Mouse (Mus musculus): ENCODE measurements around the gene Kcnk4. TPM values are rescaled to one million over a fixed set of nuclear protein-coding genes. Genes with fewer than 3 reads are reported as not detected.

The Kcnk4 gene
- total RNA-seq, 2 experiments from 2014 or later, result not detected

GRCm38 (mm10) chr19:6969665-6970381, 35.5 kb upstream of the Kcnk4 start:
- ATAC-seq (replicated peaks; ENCODE audit: low FRiP score, poor library complexity, severe bottlenecking), result peak; percentile 61

- no peak for ATAC-seq (replicated peaks; ENCODE audit: low FRiP score, poor library complexity, severe bottlenecking)
These were observed 35.0 kb upstream of the Kcnk4 start for GRCm38 (mm10) chr19:6969291-6969664.

- no peak for ATAC-seq (replicated peaks; ENCODE audit: low FRiP score, poor library complexity, severe bottlenecking)
These were observed 34.4 kb upstream of the Kcnk4 start for GRCm38 (mm10) chr19:6968491-6969271.

- no peak for ATAC-seq (replicated peaks; ENCODE audit: low FRiP score, poor library complexity, severe bottlenecking)
These were observed 22.1 kb upstream of the Kcnk4 start for GRCm38 (mm10) chr19:6956461-6956860.

- ATAC-seq (replicated peaks; ENCODE audit: low FRiP score, poor library complexity, severe bottlenecking), result no peak
These were observed 21.1 kb upstream of the Kcnk4 start for GRCm38 (mm10) chr19:6955424-6955823.

GRCm38 (mm10) chr19:6954046-6954445, 19.7 kb upstream of the Kcnk4 start:
- no peak for ATAC-seq (replicated peaks; ENCODE audit: low FRiP score, poor library complexity, severe bottlenecking)

- no peak for ATAC-seq (replicated peaks; ENCODE audit: low FRiP score, poor library complexity, severe bottlenecking)
These were observed 18.4 kb upstream of the Kcnk4 start for GRCm38 (mm10) chr19:6952712-6953037.

- ATAC-seq (replicated peaks; ENCODE audit: low FRiP score, poor library complexity, severe bottlenecking), result peak; percentile 31; the same call in 1 of the 2 replicates
These were observed 17.8 kb upstream of the Kcnk4 start for GRCm38 (mm10) chr19:6951994-6952711.

- ATAC-seq (replicated peaks; ENCODE audit: low FRiP score, poor library complexity, severe bottlenecking), result peak; percentile 86
These were observed 17.2 kb upstream of the Kcnk4 start for GRCm38 (mm10) chr19:6951381-6951968.

GRCm38 (mm10) chr19:6950613-6951153, 16.4 kb upstream of the Kcnk4 start:
- no peak for ATAC-seq (replicated peaks; ENCODE audit: low FRiP score, poor library complexity, severe bottlenecking)

GRCm38 (mm10) chr19:6949951-6950350, 15.6 kb upstream of the Kcnk4 start:
- ATAC-seq (replicated peaks; ENCODE audit: low FRiP score, poor library complexity, severe bottlenecking), result no peak

GRCm38 (mm10) chr19:6949532-6949931, 15.2 kb upstream of the Kcnk4 start:
- ATAC-seq (replicated peaks; ENCODE audit: low FRiP score, poor library complexity, severe bottlenecking), result no peak

GRCm38 (mm10) chr19:6948186-6948585, 13.9 kb upstream of the Kcnk4 start:
- ATAC-seq (replicated peaks; ENCODE audit: low FRiP score, poor library complexity, severe bottlenecking), result no peak

GRCm38 (mm10) chr19:6947742-6948141, 13.4 kb upstream of the Kcnk4 start:
- no peak for ATAC-seq (replicated peaks; ENCODE audit: low FRiP score, poor library complexity, severe bottlenecking)

GRCm38 (mm10) chr19:6943709-6944108, 9.4 kb upstream of the Kcnk4 start:
- ATAC-seq (replicated peaks; ENCODE audit: low FRiP score, poor library complexity, severe bottlenecking), result no peak

GRCm38 (mm10) chr19:6942764-6943163, 8.4 kb upstream of the Kcnk4 start:
- peak; percentile 1; the same call in 1 of the 2 replicates for ATAC-seq (replicated peaks; ENCODE audit: low FRiP score, poor library complexity, severe bottlenecking)

GRCm38 (mm10) chr19:6942249-6942691, 8.0 kb upstream of the Kcnk4 start, which contains the start of gene Gpr137:
TSS of gene Gpr137 (minus strand) at chr19:6942480.
- ATAC-seq (replicated peaks; ENCODE audit: low FRiP score, poor library complexity, severe bottlenecking), result peak; percentile 89

- peak; percentile 73 for ATAC-seq (replicated peaks; ENCODE audit: low FRiP score, poor library complexity, severe bottlenecking)
These were observed 7.3 kb upstream of the Kcnk4 start, which contains the start of gene Bad for GRCm38 (mm10) chr19:6941372-6942248. TSS of gene Bad (plus strand) at chr19:6941861.

Data from erythroid progenitor cell, adult 5-6 weeks (primary cell).